Mouse (Mus musculus): ENCODE measurements around the gene Iqgap3.

Gene Iqgap3

DNA sequence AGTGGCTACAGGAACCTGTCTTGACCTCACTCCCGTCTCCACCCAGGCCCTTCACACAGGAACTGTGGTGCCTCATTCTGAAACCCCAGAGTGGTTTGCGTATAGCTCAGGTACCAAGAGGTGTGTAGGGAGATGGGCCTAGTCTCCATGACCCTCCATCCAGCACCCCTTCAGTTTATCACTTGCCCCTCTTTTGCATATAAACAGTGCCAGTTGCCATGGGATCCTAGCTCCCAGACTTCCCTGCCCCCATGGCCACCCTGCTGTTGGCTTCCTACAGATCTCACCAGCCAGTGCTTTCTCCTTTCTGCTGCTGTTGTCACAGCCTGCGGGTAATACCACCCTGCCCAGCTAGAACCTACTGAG is 69.2 kb downstream of the Iqgap3 start:
- peak; percentile 33 for DNase-seq

DNA sequence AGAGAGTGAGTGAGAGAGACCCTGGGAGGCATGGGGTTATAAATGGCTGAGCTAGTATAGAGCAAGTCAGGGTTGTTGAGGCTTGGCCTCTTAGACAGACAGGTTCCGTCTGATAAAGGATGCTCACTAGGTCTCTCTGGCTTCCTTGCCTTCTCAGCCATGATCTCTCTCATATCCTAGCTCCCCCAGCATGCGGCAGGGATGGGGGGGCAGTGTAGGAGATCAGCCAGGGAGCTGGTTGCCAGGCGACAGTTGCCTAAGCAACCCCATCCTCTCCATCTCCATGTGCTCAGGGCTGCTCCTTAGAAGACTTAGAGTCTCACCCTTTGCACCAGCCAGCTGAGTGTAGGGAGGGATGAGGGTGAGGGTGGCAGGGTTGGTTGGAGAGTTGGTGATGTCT is 70.3 kb downstream of the Iqgap3 start:
- no peak for DNase-seq

DNA sequence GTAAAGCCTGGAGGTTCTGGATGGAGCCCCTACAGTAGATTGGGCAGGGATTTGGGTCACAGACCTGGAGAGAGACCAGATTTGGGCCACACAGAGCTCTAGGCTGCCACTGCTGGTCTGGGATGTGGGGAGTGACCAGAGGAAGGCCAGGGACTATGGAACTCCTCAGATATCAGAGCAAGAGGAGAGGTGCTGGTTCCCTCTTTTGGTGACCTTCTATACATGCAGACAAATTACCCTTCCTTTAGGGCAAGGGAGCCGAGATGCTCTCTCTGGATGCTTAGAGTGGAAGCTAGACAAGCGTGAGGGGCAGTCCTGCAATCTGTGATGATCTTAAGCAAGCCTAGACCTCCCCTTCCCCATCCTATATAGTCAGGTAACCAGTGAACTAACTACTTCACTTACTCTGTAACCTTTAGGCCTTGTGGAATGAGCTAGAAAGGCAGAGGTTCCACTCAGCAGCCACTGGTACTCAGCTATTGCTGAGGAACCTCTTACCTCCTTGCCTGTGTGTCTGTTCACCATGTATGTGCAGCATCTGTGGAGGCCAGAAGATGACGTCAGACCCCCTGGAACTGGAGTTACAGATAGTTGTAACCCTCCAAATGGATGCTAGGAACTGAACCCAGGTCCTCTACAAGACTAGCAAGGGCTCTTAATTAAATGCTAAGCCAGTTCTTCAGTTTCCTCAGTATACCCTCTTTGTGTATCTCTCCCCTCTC is 71.7 kb downstream of the Iqgap3 start:
- DNase-seq, result no peak

DNA sequence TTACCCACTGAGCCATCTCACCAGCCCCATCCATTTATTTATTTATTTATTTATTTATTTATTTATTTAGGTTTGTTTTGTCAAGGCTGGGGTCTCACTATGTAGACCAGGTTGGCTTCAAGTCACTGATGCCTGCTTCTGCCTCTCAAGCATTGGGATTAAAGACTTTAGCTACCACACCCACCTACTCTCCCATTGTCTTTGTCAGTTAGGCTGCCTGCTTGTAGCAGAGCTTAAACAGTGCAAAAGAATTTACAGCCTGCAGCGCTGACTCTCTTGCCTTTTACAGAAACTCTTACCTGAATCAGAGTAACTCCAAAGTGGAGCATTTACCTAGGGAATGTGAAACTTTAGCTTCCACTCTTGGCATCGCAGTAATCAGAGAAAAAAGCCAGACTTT is 72.5 kb downstream of the Iqgap3 start:
- DNase-seq, result no peak

DNA sequence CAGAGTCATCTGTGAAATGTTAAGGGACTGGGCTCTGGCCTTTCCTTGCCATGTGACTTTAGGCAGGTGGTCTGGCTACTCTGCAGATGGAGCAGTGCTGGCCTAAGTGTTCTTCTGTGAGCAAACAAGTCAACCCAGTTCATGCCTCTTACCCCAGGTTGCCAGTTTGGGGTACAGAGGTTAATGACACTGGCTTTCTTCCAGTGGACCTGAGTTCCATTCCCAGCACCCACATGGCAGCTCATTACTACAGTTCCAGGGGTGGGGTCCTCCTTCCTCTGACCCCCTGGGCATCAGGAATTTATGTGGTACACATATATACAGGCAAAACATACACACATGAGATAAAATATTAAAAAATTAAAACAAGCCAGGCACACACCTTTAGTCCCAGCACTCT is 75.0 kb downstream of the Iqgap3 start:
- no peak for DNase-seq

DNA sequence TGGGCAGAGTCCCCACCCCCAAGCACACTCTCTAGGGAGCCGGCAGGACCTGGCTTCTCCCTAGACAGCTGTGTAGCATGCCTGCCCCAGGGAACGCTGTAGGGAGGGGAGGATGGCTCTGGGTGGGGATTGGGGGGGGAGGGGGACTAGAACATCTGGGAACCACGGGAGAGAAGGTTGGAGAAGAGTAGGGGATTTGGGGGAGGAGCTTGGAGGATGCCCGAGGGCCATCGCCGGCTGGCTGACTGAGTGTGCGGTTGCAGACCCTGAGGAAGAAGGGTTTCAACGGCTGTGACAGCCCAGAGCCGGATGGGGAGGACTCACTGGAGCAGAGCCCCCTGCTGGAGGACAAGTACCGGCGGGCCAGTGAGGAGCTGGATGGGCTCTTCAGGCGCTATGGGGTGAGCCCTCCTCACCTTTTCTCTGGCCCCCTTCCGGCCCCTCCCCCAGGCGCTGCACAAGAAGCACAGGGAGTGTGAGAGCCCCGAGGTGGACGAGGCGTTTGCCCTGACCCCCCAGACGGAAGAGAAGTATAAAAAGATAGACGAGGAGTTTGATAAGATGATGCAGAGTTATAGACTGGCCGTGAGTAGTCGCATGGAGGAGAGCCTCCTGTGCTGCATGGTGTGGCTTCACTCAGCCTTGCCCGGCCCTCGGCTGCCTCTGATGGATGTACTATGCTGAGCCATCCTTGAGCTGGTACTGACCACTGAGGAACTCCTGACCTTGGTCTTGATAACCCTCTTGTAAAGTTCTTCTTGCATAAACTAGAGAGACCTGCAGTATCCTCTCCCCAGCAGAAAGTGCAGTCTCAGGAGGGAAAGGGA is 76.2 kb downstream of the Iqgap3 start:
- DNase-seq, result peak; percentile 58

DNA sequence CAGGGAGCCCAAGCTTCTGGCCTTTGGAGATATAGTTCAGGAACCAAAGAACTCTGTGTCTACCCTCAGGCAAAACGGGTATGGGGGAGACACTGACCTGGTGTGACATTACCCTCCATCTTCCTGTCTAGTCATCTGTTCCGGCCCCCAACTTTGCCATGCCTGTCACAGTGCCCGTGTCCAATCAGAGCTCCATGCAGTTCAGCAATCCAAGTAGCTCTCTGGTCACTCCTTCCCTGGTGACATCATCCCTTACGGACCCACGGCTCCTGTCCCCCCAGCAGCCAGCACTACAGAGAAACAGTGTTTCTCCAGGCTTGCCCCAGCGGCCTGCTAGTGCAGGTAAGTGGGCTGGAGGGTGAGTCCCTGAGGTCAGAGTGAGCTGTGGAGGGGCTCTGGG is 77.2 kb downstream of the Iqgap3 start:
- no peak for DNase-seq

DNA sequence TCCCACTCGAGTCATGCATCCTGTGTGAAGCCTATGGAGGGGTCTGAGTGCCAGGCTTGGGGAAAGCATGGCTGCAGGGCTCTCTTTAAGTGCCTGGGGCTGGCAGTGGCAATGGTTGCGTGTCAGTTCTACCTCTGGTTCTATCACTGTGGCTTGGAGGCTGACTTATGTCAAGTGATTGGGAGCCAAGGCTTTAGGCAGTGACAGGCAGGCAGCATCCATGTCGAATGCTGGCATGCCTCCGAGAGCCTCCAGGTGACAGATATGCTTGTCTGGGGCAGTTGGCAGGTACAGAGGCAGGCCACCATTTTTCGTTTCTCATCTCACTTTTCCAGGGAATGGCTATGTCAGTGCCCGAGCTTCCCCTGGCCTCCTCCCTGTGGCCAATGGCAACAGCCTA is 79.1 kb downstream of the Iqgap3 start:
- no peak for DNase-seq

DNA sequence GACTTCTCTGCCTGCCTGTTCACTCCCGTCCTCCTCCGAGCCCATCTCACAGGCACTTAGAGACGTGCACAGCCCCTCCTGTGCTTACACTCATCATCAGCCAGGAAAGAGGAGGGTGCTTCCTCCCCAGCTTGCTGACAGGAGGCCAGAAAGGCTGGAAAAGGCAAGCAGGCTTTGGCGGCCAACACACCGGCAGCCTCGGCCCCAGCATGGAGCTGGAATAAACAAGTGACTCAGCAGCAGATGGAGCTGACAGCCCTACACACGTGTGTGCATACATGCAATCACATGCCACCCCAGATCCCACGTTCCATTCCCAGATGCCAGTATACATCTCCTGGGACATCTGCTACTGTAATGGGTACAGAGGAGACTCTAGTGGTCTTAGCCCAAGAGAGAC is 80.5 kb downstream of the Iqgap3 start:
- no peak for DNase-seq

DNA sequence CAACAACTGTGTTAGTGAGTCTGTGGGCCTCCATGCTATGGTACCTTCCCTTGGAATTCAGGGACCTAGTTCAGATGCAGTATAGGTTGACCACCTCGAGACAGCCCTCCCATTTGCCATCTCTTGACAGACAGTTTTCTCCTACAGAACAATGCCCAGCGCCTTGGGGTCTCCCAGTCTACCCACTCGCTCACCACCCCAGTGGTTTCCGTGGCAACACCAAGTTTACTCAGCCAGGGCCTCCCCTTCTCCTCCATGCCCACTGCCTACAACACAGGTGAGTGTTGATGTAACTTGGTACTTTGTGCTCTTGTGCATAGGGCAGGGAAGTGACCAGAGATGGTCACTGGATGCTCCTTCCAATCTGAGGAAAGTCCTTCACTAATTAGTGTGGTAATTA is 81.0 kb downstream of the Iqgap3 start:
- DNase-seq, result no peak

DNA sequence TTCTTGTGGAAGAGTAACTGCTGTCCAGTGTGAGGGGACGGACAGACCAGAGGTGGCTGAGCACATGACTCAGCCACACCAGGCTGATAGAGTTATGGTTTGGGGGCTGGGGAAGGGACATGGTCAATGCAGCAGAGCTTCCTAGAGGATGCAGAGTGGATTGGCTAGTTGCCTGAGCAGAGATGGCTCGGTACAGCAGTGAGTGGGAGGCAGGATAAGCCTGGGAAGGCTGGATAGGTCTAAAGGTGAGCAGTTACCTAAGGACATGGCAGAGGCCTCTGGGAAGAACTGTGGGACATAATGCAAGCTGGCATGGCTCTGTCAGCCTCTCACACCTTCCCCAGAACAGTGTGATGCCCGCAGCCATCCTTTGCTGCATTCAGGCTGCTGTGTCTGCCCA is 82.1 kb downstream of the Iqgap3 start:
- no peak for DNase-seq

DNA sequence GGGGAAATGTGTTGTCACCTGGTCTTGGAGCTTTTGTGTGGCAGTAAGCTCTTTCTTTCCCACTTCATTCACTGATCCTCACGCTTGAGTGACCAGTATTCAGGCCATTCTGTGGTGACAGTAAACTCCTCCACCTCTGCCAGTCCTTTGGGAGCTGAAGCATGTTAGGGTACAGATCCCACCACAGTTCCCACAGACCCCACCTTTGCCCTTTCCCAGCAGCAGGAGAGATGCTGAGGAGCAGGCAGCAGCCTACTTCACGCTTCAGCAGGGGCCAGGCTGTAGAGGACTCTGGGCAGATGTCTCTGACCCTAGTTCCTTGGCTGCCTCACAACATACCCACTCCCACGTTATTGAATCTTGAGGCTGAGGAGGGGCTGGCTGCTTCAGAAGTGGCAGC is 82.5 kb downstream of the Iqgap3 start:
- DNase-seq, result no peak

DNA sequence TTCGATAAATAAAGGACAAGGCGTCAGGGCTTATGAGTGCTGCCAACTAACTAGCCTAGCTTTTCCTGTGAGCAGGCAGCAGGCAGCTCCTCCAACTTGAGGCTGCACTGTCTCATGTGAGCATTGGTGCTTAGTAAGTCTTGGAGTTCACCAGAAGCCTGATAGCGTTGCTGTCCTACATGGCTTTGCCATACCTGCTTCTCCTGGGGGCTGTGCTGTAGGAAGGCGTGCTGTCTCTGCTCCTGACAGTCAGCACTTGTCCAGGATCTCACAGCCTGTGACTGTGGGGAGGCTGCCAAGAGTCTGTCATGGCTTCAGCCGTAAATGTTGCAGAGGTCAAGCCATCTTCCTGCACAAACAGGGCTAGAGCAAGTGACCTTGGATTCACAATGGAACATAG is 84.3 kb downstream of the Iqgap3 start:
- no peak for DNase-seq

DNA sequence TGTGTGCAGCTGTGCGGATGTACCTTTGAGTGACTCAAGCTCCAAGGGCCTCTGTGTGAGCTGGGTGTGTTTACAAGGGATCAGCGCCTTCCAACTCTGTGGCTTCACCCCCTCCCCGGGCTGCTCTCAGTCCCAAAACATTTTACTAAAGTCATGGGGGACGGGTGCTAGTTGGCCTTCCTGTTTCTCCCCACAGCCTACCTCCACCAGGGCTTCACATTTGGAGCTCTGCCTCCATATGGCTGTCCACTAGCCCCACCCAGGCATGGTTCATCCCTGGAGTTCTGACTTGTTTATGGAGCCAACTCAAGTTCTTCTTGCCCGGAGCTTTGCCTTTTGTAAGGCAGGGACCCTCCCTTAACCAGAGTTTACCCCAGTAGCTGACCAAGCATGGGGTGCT is 88.6 kb downstream of the Iqgap3 start:
- DNase-seq, result no peak
